Mouse (Mus musculus): ENCODE measurements around the gene Pus10.
"Not testable (repeated sequence)": the region's sequence is repeated elsewhere in the genome, so short reads cannot be mapped to it uniquely, and the experiment has no call there.

Pus10 gene

GRCm38 (mm10) chr11:23698526-23698925 is 33.1 kb downstream of the Pus10 start:
- no peak for DNase-seq

DNA sequence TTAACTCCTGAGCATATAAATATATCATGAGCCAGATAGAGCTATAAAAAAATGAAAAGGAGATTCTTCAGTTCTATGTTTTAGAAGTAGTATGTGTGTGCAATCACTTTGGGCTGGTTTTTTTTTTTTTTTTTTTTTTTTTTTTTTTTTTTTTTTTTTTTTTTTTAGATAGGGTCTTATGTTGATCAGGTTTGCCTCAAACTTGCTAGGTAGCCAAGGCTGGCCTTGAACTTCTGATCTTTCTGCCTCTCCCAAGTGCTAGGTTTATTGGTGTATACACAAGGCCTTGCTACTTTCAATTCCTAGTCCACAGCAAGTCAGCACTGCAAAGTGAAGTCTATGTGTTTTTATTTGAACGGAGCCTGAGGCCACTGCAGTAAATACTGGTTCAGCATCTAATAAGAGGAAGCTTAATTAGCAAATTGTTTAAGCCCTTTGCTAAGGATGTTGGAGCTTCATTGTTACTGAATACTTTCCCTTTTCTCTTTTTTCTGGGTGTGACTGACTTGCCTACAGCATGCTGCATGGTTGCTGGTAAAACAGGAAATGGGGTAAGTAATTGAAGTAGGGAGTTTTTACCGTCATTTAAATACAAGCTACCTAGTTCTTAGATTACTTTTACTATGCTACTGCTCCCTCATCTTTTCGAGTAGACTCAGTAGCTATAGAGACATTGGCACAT is 34.1 kb downstream of the Pus10 start:
- DNase-seq: no peak

- no peak for DNase-seq
These were observed 36.4 kb downstream of the Pus10 start for GRCm38 (mm10) chr11:23701831-23702230.

- DNase-seq: no peak
These were observed 39.3 kb downstream of the Pus10 start for GRCm38 (mm10) chr11:23704604-23705294.

DNA sequence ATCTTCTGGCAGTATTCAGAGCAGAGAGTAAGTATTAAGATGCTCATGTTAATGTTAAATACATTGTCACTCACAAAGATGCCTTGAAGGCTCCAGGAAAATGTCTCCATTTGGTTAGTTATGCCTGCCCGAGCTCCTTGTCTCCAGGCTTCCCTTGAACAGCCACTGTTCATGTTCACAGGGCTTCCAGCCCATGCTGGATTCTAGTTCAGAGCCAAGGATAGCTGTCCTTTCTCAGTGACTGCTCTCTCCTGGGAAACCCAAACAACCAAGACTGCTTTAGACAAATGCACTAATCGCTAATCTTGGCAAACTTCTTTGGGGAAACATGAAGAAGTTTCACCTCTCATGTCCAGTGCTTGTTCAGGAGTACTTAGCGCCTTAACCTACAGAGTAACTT is 46.8 kb downstream of the Pus10 start:
- no peak for DNase-seq

- no peak for DNase-seq
These were observed 53.4 kb downstream of the Pus10 start for GRCm38 (mm10) chr11:23718856-23719255.

DNA sequence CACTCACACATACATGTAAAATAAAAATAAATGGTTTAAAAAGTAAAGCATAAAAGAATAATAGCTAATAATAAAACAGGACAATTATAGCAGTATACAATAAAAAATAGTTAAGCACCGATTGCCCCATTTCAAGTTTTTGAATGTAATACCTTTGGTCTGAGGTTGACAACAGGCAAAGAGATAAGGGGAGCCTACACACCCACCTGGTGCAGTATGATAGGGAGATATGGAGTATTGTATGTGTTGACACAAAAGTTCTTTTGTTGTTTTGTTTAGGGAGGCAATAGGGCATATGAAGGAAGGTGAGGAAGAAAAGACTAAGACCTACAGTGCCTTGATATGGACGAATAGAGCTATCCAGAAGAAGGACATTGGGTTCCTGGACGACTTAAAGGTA is 54.4 kb downstream of the Pus10 start:
- no peak for DNase-seq

- DNase-seq: no peak
These were observed 56.9 kb downstream of the Pus10 start for GRCm38 (mm10) chr11:23722326-23722725.

- DNase-seq: no peak
These were observed 60.4 kb downstream of the Pus10 start for GRCm38 (mm10) chr11:23725850-23726249.

GRCm38 (mm10) chr11:23726441-23726840 is 61.0 kb downstream of the Pus10 start:
- DNase-seq: no peak

DNA sequence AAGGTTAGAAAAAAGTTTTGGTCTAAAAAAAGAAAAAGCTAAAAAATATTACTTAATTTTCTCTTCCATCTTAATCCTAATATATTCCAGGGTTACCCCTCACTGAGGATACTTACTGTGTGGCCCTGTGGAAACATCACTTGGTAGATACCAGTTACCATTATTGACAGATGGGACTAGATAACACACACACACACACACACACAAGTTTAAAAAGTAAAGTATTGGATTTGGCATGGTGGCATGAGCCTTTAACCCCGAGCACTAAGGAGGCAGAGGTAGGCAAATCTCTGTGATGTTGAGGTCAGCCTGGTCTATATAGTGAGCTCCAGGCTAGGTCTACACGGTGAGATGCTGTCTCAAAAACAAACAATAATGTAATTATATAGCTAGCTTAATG is 62.7 kb downstream of the Pus10 start:
- no peak for DNase-seq

GRCm38 (mm10) chr11:23730120-23730519 is 64.6 kb downstream of the Pus10 start:
- DNase-seq: no peak

DNA sequence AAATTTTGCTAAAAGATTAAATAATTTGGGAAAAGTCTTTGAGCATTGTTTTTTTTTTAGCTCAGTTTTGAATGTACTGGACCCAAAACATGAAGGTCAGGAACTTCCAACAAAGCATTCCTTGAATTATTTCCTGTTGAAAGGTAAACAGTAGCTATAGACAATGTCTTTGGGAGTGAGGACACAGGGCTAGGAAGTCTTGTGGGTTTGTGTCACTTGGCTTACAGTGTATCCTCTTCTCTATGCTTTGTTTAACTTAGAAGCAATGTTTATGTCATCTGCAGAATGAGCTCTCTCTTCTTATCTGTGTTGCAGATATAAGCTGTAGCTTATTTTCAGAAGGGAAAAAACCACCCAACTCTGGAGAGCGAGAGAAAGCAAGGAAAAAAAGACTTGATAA is 67.4 kb downstream of the Pus10 start:
- DNase-seq: no peak

GRCm38 (mm10) chr11:23734749-23735286 is 69.3 kb downstream of the Pus10 start:
- DNase-seq: no peak

GRCm38 (mm10) chr11:23735820-23736470 is 70.5 kb downstream of the Pus10 start:
- no peak for DNase-seq

DNA sequence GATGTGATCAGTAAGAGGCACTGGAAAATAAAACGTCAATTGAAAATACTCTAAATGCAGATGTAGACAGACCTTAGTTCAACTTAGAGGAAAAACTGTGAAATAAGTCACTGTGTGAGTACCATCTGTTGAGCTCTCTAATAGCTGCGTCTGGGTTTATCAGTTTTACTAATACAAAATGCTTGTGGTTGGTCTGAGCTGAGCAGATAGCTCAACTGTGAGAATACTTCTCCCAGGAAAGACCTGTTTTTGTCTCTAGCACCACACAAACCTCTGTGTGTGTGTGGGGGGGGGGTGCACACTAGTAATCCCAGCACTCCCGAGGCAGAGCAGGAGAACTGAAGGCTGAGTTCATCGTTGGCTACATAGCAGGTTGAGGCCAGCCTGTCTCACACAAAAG is 75.4 kb downstream of the Pus10 start:
- no peak for DNase-seq

GRCm38 (mm10) chr11:23741386-23741785 is 75.9 kb downstream of the Pus10 start:
- no peak for DNase-seq

GRCm38 (mm10) chr11:23744352-23744751 is 78.9 kb downstream of the Pus10 start:
- no peak for DNase-seq

GRCm38 (mm10) chr11:23746102-23746501 is 80.6 kb downstream of the Pus10 start:
- DNase-seq: no peak

GRCm38 (mm10) chr11:23753136-23753710 is 87.7 kb downstream of the Pus10 start:
- DNase-seq: no peak

DNA sequence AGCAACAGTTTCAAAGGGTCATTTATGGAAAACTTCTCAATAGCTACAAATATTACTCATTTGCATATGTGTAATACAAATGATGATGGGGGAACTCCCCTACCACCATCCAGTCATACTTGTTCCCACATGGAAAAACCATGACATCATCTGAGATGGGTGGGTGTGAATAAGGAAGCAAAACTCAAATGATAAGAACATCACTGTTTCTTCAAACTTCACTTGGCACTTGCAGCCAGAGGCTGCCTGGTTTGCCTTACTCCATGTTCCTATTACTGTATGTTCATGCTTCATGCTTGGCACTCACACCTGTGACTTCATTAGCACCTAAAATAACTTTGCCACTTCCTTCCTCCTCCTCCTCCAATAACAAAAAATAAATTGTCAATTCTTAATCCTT is 88.9 kb downstream of the Pus10 start:
- DNase-seq: no peak

GRCm38 (mm10) chr11:23758218-23758617 is 92.7 kb downstream of the Pus10 start:
- DNase-seq: no peak

- no peak for DNase-seq
These were observed 97.2 kb downstream of the Pus10 start for GRCm38 (mm10) chr11:23762635-23763034.

DNA sequence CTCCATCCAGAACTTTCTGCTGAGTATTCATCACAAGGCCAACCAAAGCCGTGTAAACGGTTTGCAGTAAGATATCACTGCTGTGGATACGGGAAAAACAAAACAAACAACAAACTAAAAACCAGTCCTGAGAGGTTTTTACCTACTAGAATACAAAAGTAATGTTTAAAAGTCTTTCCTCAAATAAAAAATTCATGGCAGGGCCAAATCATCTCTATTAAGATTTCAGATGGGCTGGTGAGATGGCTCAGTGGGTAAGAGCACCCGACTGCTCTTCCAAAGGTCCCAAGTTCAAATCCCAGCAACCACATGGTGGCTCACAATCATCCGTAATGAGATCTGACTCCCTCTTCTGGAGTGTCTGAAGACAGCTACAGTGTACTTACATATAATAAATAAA is 101.9 kb downstream of the Pus10 start:
- DNase-seq: not testable (repeated sequence)
